Mouse (Mus musculus) MEL (cell line): ENCODE results near the gene Olfr1440. TPM values are rescaled to one million over a fixed set of nuclear protein-coding genes. Genes with fewer than 3 reads are reported as not detected.

Experiments used
- DNase-seq: peaks from one replicate; pipeline ENCODE4 v3.0.0; 2011; ENCODE audit warnings: low read depth, low spot score
- H3K27ac ChIP-seq: 2 replicates; pipeline ENCODE4 v1.5.1; 2012; ENCODE audit warnings: low read depth, mild to moderate bottlenecking, control low read depth, low read length, moderate library complexity; ENCODE audit not compliant: control insufficient read depth
- H3K27me3 ChIP-seq, 2 experiments: fragments of 150-350 bp in 1 of 2; sonication (generic) in 1 of 2; 2 replicates each; pipeline ENCODE4 v1.6.1; 2012; ENCODE audit warnings: low read length in 2 of 2, mild to moderate bottlenecking in 2 of 2, improper control_type of control experiment in 1 of 2, moderate library complexity in 1 of 2; ENCODE audit not compliant: insufficient read depth in 2 of 2, control insufficient read depth in 1 of 2
- H3K36me3 ChIP-seq, 2 experiments: 2 replicates each; pipeline ENCODE4 v1.6.1; 2012 to 2014; ENCODE audit warnings: low read length in 2 of 2, improper control_type of control experiment in 1 of 2, inconsistent platforms in 1 of 2, mild to moderate bottlenecking in 1 of 2; ENCODE audit not compliant: insufficient read depth in 2 of 2, control insufficient read depth in 1 of 2
- H3K4me1 ChIP-seq, 2 experiments: fragments of 150-350 bp in 1 of 2; sonication (generic) in 1 of 2; 2 replicates each; pipeline ENCODE4 v1.6.1; 2012; ENCODE audit warnings: low read length in 2 of 2, improper control_type of control experiment in 1 of 2, mild to moderate bottlenecking in 1 of 2; ENCODE audit not compliant: insufficient read depth in 2 of 2, control insufficient read depth in 1 of 2
- H3K4me3 ChIP-seq, 2 experiments: fragments of 150-350 bp in 1 of 2; sonication (generic) in 1 of 2; 2 replicates each; pipeline ENCODE4 v1.5.1; 2012; ENCODE audit warnings: low read depth in 2 of 2, low read length in 2 of 2, mild to moderate bottlenecking in 2 of 2, moderate library complexity in 2 of 2, control low read depth in 1 of 2, improper control_type of control experiment in 1 of 2; ENCODE audit not compliant: control insufficient read depth in 1 of 2, insufficient read depth in 1 of 2
- H3K79me2 ChIP-seq: 2 replicates; pipeline ENCODE4 v1.6.1; 2012; ENCODE audit warnings: mild to moderate bottlenecking, low read length, moderate library complexity; ENCODE audit not compliant: control insufficient read depth, poor library complexity, insufficient read depth
- H3K9ac ChIP-seq: 2 replicates; pipeline ENCODE4 v1.6.1; 2012; ENCODE audit warnings: low read depth, mild to moderate bottlenecking, control low read depth, low read length, moderate library complexity; ENCODE audit not compliant: control insufficient read depth, poor library complexity, severe bottlenecking
- H3K9me3 ChIP-seq: fragments of 150-350 bp; sonication (generic); replicated peaks from 2 replicates; pipeline ENCODE4 v1.6.1; 2012; ENCODE audit warnings: mild to moderate bottlenecking, low read length, improper control_type of control experiment, moderate library complexity; ENCODE audit not compliant: insufficient read depth
- CHD2 ChIP-seq: IDR thresholded peaks from 2 replicates; pipeline ENCODE4 v1.6.1; 2011; ENCODE audit warnings: low read length, improper control_type of control experiment
- CTCF ChIP-seq, 3 experiments: IDR thresholded peaks in 2 of 3; conservative IDR thresholded peaks in 1 of 3; 2 replicates each; pipeline ENCODE4 v1.5.1; 2011 to 2012; ENCODE audit warnings: low read length in 3 of 3, low read depth in 2 of 3, mild to moderate bottlenecking in 2 of 3, improper control_type of control experiment in 1 of 3, inconsistent platforms in 1 of 3, mixed read lengths in 1 of 3, moderate library complexity in 1 of 3; ENCODE audit not compliant: control insufficient read depth in 1 of 3, insufficient read depth in 1 of 3, poor library complexity in 1 of 3, severe bottlenecking in 1 of 3
- EP300 ChIP-seq, 2 experiments: IDR thresholded peaks; 2 replicates each; pipeline ENCODE4 v1.6.1; 2011; ENCODE audit warnings: improper control_type of control experiment in 2 of 2, low read length in 2 of 2, low read depth in 1 of 2, mild to moderate bottlenecking in 1 of 2
- ETS1 ChIP-seq: IDR thresholded peaks from 2 replicates; pipeline ENCODE4 v1.6.1; 2012; ENCODE audit warnings: low read depth, mild to moderate bottlenecking, inconsistent platforms, low read length, improper control_type of control experiment, moderate library complexity
- MEF2A ChIP-seq: IDR thresholded peaks from 2 replicates; pipeline ENCODE4 v1.6.1; 2014; ENCODE audit warnings: low read depth, mild to moderate bottlenecking, inconsistent platforms, low read length, improper control_type of control experiment; ENCODE audit not compliant: poor library complexity, insufficient replicate concordance, severe bottlenecking; ENCODE audit errors: extremely low read depth
- MXI1 ChIP-seq: IDR thresholded peaks from 2 replicates; pipeline ENCODE4 v1.6.1; 2011; ENCODE audit warnings: mild to moderate bottlenecking, low read depth, low read length, improper control_type of control experiment
- NRF1 ChIP-seq: IDR thresholded peaks from 2 replicates; pipeline ENCODE4 v1.6.1; 2014; ENCODE audit warnings: low read depth, mild to moderate bottlenecking, inconsistent platforms, low read length, improper control_type of control experiment, moderate library complexity; ENCODE audit not compliant: poor library complexity, insufficient read depth, severe bottlenecking
- POLR2A ChIP-seq, 2 experiments: IDR thresholded peaks; 2 replicates each; pipeline ENCODE4 v1.6.1; 2011 to 2012; ENCODE audit warnings: low read length in 2 of 2, mild to moderate bottlenecking in 2 of 2, control low read depth in 1 of 2, improper control_type of control experiment in 1 of 2, low read depth in 1 of 2, moderate library complexity in 1 of 2; ENCODE audit not compliant: control insufficient read depth in 1 of 2, insufficient read depth in 1 of 2, poor library complexity in 1 of 2
- POLR2AphosphoS2 ChIP-seq: IDR thresholded peaks from 2 replicates; pipeline ENCODE4 v1.6.1; 2011; ENCODE audit warnings: low read length, improper control_type of control experiment
- RAD21 ChIP-seq: IDR thresholded peaks from 2 replicates; pipeline ENCODE4 v1.6.1; 2011; ENCODE audit warnings: mild to moderate bottlenecking, low read depth, low read length, improper control_type of control experiment
- SMC3 ChIP-seq: IDR thresholded peaks from 2 replicates; pipeline ENCODE4 v1.6.1; 2011; ENCODE audit warnings: low read depth, low read length, improper control_type of control experiment
- TCF12 ChIP-seq: IDR thresholded peaks from 2 replicates; pipeline ENCODE4 v1.6.1; 2014; ENCODE audit warnings: low read depth, mild to moderate bottlenecking, inconsistent platforms, low read length, improper control_type of control experiment, moderate library complexity
- ZC3H11A ChIP-seq: IDR thresholded peaks from 2 replicates; pipeline ENCODE4 v1.6.1; 2012; ENCODE audit warnings: low read depth, mild to moderate bottlenecking, inconsistent platforms, low read length, improper control_type of control experiment
- ZKSCAN1 ChIP-seq: IDR thresholded peaks from 2 replicates; pipeline ENCODE4 v1.6.1; 2012; ENCODE audit warnings: low read depth, mild to moderate bottlenecking, inconsistent platforms, low read length, improper control_type of control experiment, moderate library complexity
- ZNF384 ChIP-seq: IDR thresholded peaks from 2 replicates; pipeline ENCODE4 v1.6.1; 2012; ENCODE audit warnings: low read depth, mild to moderate bottlenecking, inconsistent platforms, low read length, improper control_type of control experiment
- polyA plus RNA-seq, 2 experiments: library from polyadenylated mRNA; stranded (reverse) in 1 of 2; unstranded in 1 of 2; fragments of >175 nt in 1 of 2; fragments of >200 nt in 1 of 2; gene quantifications; 2 replicates each; pipeline versions ENCODE4 v1.2.1 to v1.2.4; 2012; ENCODE audit warnings: low replicate concordance in 2 of 2, low read depth in 1 of 2; ENCODE audit not compliant: insufficient read length in 2 of 2, insufficient read depth in 1 of 2, missing spikeins in 1 of 2
- total RNA-seq: library from RNA; depleted of rRNA; stranded (reverse); fragments of 300-350 nt; gene quantifications from 2 replicates; pipeline ENCODE4 v1.2.3, GENCODE M21; 2012

The Olfr1440 gene
- total and polyA plus RNA-seq, 3 experiments, result 0.01 TPM; not detected in 2

DNA sequence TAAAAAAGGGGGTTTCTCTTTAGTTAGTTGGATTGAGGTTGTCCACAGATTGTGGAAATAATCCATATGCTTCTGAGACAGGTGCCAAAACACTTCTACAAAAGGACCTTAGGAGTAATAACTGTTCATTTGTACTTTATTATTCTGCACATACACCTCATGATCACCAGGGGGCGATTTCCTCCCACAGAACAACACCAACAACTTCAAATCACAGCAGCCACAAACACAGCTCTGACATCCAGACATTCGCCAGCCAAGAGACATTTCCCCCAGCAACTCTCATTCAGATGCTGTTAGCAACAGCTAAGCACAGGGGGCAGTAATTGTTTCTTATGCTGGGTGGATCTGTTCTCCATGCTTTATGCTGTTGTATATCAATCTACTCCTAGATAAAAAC lies 46.0 kb downstream of the Olfr1440 start:
- Histone ChIP-seq H3K27ac (no peak overlapping the region), H3K4me3 (no peak overlapping the region), H3K36me3 (no peaks in the 10 kb centered on the region), H3K9ac (no peak overlapping the region), H3K27me3 (no peaks in the 10 kb centered on the region), H3K79me2 (no peaks in the 10 kb centered on the region), H3K4me1 (no peaks in the 10 kb centered on the region), H3K9me3 (no peaks in the 10 kb centered on the region)
- DNase-seq, result peak; percentile 44
- TF ChIP-seq CTCF (IDR thresholded peaks at IDR 0.05 in 2 of 3, conservative IDR thresholded peaks at IDR 0.05 in 1 of 3; ENCODE audit: control insufficient read depth in 1 of 3, insufficient read depth in 1 of 3, low read depth in 2 of 3, low read length in 3 of 3, poor library complexity in 1 of 3, severe bottlenecking in 1 of 3) (peak; percentile 36 to 72 (median 62); a peak in 5 of 6 replicates), MEF2A (no peak), EP300 (IDR thresholded peaks at IDR 0.05; ENCODE audit: low read depth in 1 of 2, low read length in 2 of 2) (no peak), SMC3 (peak; percentile 79), RAD21 (peak; percentile 80), POLR2A (IDR thresholded peaks at IDR 0.05; ENCODE audit: control insufficient read depth in 1 of 2, insufficient read depth in 1 of 2, low read depth in 1 of 2, low read length in 2 of 2, poor library complexity in 1 of 2) (no peak), ZC3H11A (peak; percentile 38), TCF12 (no peak)

DNA sequence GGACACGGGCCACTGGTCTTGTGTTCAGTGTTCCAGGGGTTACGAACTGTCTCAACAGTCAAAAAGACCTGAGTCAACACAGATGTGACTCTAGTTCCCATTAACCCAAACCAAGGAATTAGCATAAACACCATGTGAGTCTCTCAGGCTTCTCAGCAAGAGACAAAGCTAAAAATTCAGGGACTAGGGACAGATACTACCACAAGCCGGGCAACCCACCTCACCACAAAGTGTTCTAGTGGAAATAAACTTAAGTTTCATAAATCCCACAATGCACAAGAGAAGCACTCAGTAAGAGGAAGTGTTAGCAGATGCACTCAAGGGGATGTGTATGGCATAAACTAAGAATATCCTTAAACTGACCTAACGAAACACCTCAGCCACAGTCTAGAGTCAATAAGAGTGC lies 47.9 kb downstream of the Olfr1440 start:
- Histone ChIP-seq H3K4me1 (no peaks in the 10 kb centered on the region), H3K27ac (no peak overlapping the region), H3K9me3 (no peaks in the 10 kb centered on the region), H3K79me2 (no peaks in the 10 kb centered on the region), H3K27me3 (no peaks in the 10 kb centered on the region), H3K4me3 (no peak overlapping the region)
- DNase-seq, result no peak
- TF ChIP-seq MXI1 (no peak), POLR2AphosphoS2 (no peak), NRF1 (no peak), ZKSCAN1 (no peak), CHD2 (no peak), RAD21 (no peak), ZNF384 (no peak), ETS1 (no peak), POLR2A (IDR thresholded peaks at IDR 0.05; ENCODE audit: control insufficient read depth in 1 of 2, insufficient read depth in 1 of 2, low read depth in 1 of 2, low read length in 2 of 2, poor library complexity in 1 of 2) (no peak), TCF12 (no peak)
- TF ChIP-seq, all 39 proteins: peak for 0
- no peaks in the 10 kb centered on the region for H3K36me3 ChIP-seq
- H3K9ac ChIP-seq, result no peak overlapping the region
